Mouse (Mus musculus): ENCODE measurements around the gene Rpl35a.
"Not testable (repeated sequence)": the region's sequence is repeated elsewhere in the genome, so short reads cannot be mapped to it uniquely, and the experiment has no call there.

Gene Rpl35a

DNA sequence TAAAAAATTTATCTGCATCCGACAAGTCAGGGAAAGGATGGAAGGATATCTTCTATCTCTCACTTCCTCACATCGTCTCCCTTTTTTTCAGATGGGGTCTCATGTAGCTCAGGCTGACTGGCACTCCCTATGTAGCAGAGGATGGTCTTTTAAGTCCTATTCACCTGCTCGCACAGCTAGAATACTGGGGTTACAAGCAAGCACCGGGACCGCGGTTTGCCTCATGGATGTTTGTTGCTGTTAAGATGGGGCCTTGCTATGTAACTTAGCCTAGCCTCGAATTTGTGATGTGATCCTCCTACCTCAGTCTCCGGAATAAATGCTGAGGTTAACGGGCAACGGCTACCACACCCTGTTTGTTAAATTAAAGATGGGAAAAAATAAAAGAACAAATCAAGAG lies 598 bp upstream of the Rpl35a start:
- DNase-seq (ENCODE audit: low spot score in 2 of 2) = no peak

DNA sequence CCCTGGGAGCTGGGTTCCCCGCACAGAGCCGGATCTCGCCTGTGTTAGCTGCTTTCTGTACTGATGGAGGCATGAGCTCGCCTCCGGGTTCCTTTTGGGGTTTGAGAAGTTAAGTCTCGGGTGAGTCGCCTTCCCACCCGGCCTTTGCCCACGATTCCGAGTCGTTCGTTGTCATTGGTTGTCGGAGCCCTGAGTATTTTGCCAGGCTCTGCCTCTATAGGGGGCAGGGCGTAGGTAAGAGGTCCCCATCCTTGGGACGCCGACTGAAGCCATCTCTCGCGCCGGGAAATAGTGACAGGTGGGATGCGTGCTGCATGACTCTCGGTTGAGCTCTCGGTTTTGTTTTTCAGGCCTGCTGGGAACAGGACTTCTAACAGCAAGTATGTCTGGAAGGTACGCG lies 533 bp downstream of the Rpl35a start:
- DNase-seq (ENCODE audit: low spot score in 2 of 2) = no peak

DNA sequence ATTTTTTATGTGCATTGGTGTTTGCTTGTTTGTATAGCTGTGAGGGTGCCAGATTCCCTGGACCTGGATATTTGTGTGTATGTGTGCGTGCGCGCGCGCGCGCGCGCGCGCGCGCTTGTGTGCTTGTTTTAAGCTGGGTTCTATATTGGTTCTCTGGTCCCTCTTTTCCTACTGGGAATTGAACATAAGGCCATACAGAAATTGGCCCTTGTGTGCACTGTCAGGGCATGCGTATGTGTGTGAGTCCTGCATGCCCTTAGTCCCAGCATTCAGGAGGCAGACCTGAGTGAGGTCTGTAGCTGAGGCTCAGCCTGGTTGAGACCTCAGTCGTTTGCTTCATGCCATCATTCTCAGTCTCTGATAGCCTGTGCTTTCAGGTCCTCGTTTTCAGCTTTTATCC lies 1.8 kb downstream of the Rpl35a start:
- no peak for DNase-seq (ENCODE audit: low spot score in 2 of 2)

DNA sequence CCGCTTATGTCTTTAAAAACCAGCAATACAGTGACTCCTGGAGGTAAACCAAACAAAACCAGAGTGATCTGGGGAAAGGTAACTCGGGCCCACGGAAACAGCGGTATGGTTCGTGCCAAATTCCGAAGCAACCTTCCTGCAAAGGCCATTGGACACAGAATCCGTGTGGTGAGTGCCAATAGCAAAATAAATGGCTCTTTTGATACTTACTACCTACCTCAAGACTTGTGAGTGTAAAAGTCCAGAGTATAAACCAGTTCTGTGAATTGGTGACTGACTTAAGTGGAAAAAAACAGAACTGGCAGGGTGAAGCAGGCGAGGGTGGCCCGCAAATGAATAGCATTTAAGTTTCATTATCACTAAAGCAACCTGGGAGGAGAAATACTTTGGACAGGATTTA lies 2.4 kb downstream of the Rpl35a start:
- DNase-seq (ENCODE audit: low spot score in 2 of 2) = not testable (repeated sequence)

DNA sequence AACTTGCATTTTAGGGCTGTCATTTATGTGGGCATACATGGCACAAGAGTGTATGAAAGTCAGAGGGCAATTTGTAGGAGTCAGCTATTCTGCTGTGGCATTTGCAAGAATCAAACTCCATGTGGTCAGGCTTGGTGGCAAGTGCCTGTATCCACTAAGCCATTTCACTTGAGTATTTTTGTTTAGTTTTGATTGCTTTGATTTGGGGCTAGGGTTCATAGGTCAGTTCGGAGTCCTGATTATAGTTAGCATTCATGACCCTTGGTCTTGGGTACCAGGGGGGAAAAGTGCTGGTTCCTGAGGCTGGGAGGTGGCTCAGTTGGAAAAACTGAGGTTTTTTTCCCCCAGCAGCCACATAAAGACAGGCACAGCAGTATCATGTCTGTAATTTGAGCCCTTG lies 3.2 kb downstream of the Rpl35a start:
- no peak for DNase-seq (ENCODE audit: low spot score in 2 of 2)

DNA sequence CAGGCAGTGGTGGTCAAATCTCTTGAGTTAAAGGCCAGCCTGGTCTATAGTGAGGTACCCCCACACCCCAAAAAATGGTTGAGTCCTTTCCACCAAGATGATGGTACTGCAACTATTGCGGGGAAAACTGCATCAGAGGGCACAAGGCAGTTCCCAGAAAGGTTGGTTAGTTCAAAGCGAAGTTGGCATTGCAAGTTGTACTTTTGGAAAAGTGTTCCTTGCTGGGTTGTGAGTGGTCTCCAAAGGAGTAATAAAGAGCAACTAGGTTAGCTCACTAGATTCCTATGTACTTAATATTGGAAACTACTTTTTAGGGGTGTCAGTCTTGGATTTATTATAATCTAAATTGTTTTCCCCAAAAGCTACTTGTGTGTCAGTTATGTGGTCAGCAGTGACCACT lies 4.7 kb downstream of the Rpl35a start:
- DNase-seq (ENCODE audit: low spot score in 2 of 2) = no peak

DNA sequence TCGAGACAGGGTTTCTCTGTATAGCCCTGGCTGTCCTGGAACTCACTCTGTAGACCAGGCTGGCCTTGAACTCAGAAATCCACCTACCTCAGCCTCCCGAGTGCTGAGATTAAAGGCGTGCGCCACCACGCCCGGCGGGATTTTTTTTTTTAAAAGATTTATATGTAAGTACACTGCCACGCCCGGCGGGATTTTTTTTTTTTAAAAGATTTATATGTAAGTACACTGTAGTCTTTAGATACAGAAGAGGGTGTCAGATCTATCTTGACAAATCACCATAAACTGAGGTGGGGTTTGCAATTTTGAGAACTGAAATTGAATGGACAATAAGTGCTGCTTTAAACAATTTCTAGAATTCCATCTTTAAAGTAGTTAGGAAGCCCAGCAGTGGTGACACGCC lies 5.1 kb downstream of the Rpl35a start:
- DNase-seq (ENCODE audit: low spot score in 2 of 2) = no peak

DNA sequence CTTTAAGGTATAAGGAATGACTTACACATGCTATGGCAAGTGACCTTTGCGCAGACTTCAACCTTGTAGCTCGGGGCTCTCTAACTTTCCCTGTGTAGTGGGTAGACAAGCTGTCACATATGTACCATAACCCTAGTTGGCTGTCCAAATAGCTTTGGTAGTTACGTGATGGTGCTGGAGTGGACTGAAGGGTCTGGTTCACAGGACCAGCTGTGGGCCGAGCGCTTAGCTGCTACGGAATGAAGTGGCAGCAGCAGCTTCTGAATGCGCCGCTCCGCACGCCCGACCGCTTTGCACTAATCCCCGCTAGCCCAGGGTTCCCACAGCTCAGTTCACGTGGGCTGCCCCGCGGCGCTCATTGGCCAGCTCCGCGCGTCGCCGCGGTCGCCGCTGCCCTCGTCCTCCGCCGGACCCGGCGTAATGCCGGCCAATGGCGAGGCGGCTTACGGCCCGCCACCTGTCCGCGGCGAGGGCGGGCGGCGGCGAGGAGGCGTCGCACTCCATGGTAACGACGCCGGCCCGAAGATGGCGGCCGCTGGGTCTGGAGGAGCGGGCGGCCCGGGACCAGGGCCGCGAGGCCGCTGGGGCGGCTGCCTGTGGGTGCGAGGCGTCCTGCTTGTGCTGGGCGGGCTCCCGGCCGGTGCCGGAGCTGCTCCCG lies 5.9 kb downstream of the Rpl35a start, which contains the start of gene Lmln:
Lmln (plus strand) TSS at position 498 of the 658 bp plus-strand sequence.
- peak; percentile 75 to 80 for DNase-seq (ENCODE audit: low spot score in 2 of 2)

DNA sequence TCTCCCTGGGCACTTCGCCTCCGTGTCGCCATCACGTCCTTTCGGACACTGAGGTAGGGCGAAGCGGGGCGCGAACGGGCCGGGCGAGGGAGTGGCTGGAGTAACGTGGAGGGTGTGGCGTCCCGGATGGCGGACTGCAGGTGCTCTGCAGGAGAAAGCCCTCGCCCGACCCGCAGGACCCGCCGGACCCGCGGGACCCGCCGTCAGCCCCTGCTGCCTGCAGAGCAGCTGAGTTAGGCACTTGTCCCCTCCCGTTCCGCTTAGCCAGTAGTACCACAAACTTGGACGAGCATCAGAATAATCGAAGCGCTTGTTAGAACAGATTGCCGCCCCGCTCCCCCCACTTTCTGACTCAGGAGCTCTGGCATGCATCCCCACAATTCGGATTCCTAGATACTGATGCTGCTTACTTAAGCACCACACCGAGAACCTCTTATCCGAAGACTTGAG lies 6.5 kb downstream of the Rpl35a start:
- DNase-seq (ENCODE audit: low spot score in 2 of 2) = no peak

DNA sequence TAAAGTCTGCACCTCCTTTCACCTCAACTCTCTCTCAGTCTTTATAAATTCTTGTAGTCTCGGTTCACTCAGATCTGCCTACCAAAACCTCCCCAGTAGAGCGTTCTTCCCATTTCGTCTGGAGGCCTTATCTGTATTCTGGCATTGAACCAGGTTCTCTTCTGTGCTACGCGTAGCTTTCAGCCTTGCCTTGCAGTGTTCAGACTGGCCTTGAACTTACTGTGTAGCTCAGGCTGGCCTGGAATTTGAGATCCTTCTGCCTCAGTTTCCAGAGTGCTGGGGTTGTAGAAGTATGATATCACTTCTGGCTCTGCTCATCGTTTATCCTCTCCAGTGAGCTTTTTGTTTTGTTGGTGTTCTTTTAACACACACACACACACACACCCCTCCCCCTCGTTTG lies 7.0 kb downstream of the Rpl35a start:
- DNase-seq (ENCODE audit: low spot score in 2 of 2) = no peak

DNA sequence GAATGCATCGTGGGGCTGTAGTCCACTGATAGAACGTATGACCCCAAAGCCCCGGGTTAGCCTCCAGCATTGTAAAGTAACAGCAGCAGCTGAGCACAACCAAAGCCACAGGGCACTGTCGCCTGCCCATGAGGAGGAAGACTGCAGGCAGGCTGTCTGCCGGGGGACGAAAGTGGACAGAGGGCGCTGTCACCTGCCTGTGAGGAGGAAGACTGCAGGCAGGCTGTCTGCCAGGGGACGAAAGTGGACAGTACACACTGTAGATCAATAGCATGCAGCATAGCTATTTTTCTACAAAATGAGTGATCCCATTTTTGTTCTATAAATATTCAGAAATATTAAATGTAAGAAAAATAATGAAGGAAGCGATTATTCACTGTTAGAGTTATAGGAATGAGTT lies 8.4 kb downstream of the Rpl35a start:
- no peak for DNase-seq (ENCODE audit: low spot score in 2 of 2)

DNA sequence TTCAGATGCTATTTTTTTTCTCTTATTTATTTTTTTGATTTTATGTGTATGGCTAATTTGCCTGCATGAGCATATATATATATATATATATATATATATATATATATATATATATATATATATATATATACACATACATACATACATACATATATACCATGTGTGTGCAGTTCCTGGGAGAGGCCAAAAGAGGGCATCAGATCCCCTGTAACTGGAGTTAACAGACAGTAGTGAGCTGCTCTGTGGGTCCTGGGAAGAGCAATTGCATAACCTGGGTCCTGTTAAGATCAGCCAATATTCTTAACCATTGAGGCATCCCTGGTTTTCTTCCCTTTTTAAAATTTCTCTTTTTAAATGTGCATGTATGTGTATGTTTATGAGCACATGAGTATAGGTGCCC lies 14.7 kb downstream of the Rpl35a start:
- no peak for DNase-seq (ENCODE audit: low spot score in 2 of 2)

DNA sequence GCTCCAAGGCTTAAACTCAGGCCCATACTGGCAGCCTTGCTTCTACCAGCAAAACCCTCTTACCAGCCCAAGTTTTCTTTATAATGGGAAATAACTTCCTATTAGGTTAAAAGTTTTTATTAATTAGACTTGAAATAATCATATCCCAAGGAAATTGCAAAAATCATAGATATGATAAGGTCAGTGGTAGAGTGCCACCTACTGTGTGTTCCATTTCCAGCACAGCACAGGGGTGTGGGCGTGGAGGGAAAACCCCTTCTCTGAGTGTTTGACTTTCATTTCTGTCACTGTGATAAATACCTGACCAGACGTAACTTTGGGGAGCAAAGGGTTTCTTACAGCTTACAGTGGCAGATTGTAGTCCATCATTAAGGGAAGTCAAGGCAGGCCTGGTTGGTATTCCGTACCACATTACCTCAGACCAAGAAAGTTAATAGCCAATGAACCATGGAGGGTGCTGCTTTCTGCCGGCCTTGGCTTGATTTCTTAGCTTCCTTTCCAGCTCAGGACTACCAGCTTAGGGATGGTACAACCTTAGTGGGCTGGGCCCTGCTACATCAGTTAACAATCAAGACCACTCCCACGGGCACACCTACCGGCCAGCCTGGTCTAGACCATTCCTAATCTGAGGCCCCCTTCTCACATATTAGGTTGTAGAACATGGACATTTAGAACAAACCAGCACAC lies 16.8 kb downstream of the Rpl35a start:
- DNase-seq (ENCODE audit: low spot score in 2 of 2) = peak in 1 of 2 experiments; percentile 32

DNA sequence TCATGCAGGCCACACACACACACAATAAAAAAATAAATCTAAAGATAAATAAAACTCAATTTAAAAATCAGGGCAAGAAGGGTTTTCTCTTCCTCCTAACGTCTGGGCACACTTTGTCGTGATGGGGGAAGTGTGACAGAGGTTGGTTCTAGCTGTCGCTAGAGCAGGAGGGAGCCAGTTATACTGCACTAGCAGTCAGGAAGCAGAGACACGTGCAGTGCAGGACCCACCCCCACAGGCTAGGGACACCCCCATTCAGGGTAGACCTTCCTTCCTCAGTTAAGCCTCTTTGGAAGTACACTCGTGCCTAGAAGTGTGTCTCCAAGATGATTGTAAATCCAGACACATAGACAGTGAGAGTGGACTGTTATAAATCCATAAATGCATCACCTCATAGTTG lies 18.7 kb downstream of the Rpl35a start:
- DNase-seq (ENCODE audit: low spot score in 2 of 2) = no peak

DNA sequence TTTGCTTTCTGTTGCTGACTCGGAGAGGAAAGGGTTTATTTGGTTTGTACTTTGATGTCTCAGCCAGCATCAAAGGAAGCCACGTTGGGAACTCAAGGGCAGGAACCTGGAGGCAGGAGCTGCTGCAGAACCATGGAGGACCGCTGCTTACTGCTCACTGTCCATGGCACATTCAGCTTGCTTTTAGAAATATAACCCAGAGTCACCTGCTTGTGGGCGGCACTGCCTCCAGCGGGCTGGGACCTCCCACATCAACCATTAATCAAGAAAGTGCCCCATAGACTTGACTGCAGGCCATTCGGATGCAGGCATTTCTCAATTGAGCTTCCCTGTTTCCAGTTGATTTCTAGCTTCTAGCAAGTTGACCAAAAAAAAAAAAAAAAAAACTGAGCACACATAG lies 19.8 kb downstream of the Rpl35a start:
- no peak for DNase-seq (ENCODE audit: low spot score in 2 of 2)

DNA sequence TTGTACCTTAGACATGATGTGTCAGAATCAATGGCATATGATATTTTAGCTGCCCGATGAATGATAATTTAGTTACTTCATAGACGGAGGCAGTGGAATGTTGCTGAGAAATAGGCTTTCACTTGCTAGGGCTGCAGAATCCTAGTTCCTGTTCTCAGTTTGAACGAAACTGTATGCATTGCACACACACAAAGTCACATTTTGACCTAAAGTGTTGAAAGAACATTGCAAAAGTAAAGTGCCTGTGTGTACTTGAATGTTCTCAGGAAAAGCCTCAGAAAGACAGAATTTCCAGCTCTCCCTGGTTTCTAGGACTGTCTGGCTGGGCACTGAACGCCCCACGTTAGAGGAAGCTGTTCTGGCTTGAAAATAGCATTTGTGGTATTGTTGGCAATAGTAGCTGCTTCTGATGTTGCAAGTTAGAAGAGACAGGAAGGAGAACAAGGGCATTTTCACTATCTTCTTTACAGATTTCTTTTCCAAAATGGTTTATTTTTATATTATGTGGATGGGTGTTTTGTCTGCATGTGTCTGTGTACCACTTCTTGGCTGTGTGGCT lies 20.9 kb downstream of the Rpl35a start:
- DNase-seq (ENCODE audit: low spot score in 2 of 2) = no peak

DNA sequence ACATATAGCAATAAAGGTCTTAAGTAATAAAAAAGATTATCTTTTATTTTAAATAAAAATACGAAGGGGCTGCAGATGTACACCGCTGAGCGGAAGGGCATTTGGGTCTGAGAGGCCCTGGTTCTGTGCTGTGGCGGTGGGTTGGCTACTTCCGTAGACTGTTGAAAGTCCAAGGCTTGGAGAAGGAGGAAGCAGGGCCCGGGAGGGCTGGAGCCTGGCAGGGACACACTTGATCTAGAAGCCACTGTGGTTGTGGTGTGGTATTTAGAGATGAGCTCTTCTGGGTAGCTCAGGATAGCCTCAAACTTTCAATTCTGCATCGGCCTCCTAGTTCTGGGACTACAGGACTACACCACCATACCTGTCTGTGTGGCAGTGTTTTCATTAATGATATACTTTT lies 23.8 kb downstream of the Rpl35a start:
- no peak for DNase-seq (ENCODE audit: low spot score in 2 of 2)

DNA sequence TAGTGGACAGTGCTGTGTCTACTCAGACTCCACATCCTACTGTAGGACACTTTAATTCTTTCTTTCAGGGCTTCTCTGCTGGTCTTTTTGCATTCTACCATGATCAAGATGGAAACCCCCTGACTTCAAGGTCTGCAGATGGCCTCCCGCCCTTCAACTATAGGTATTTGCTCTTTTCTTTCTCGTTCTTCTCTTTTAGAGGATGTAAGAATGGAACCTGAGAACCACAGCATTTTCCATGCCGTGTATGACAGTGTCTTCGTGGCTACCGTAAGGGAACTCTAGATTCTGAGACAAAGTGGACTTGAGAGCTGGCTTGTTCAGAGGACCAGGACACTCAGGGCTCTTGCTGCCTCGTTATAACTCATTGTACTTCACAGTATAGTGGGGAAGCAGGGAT lies 26.7 kb downstream of the Rpl35a start:
- DNase-seq (ENCODE audit: low spot score in 2 of 2) = no peak

DNA sequence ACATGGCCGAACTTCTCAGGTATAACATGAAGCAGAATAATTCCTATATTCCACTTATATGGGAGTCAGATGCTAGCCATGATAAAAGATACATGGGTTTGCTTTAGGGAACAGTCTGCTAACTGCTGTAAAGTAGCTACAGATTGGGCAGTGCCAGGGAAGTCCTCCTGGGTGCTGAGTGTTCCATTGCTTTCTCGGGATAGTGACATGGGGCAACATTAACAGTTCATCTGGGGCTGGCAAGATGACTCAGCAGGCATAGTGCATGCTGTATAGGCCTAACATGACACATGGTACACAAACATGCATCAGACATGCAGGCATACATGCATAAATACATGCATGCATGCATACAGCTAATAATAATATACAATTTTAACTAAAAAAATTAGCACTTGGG lies 27.7 kb downstream of the Rpl35a start:
- DNase-seq (ENCODE audit: low spot score in 2 of 2) = no peak

DNA sequence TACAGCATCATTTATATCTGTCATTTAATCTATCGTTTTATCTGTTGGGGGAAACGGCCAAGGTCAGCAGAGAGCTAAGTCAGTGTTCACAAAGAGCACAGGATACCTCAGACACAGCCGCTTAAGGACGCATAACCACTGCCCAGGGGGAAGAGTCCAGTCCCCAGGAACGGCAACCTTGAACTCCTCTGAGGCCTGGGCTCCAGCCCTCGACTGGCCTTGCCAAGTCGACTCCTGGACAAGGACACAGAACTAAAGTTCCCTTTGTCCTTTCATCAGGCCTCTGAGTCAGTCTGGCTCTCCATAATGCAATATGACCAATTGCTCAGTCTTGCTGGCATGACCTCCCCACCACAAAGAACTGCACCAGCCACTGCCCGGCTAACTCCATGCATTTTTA lies 29.4 kb downstream of the Rpl35a start:
- DNase-seq (ENCODE audit: low spot score in 2 of 2) = no peak
